Mouse (Mus musculus) skeletal muscle tissue, adult 2 months (tissue): ENCODE data around the gene Cdkal1.
A peak's percentile ranks its signal among the peaks of the same experiment; 100 is the strongest.

ENCODE experiments used
- DNase-seq: peaks from one replicate; pipeline ENCODE4 v3.0.0-alpha.2; 2012; ENCODE audit warnings: low read depth, low spot score

Cdkal1 gene

GRCm38 (mm10) chr13:29810780-29811179 lies 44.7 kb downstream of the Cdkal1 start:
- no peak for DNase-seq

- no peak for DNase-seq
Observed at GRCm38 (mm10) chr13:29808383-29808782, 47.1 kb downstream of the Cdkal1 start.

- DNase-seq: no peak
Observed at GRCm38 (mm10) chr13:29807930-29808329, 47.5 kb downstream of the Cdkal1 start.

- no peak for DNase-seq
Observed at GRCm38 (mm10) chr13:29806871-29807270, 48.6 kb downstream of the Cdkal1 start.

GRCm38 (mm10) chr13:29805296-29805695 lies 50.2 kb downstream of the Cdkal1 start:
- no peak for DNase-seq

GRCm38 (mm10) chr13:29804034-29804433 lies 51.4 kb downstream of the Cdkal1 start:
- no peak for DNase-seq

GRCm38 (mm10) chr13:29802699-29803098 lies 52.8 kb downstream of the Cdkal1 start:
- DNase-seq: no peak

- DNase-seq: no peak
Observed at GRCm38 (mm10) chr13:29800078-29800477, 55.4 kb downstream of the Cdkal1 start.

- no peak for DNase-seq
Observed at GRCm38 (mm10) chr13:29792112-29792511, 63.4 kb downstream of the Cdkal1 start.

GRCm38 (mm10) chr13:29791439-29791838 lies 64.0 kb downstream of the Cdkal1 start:
- no peak for DNase-seq

- no peak for DNase-seq
Observed at GRCm38 (mm10) chr13:29786984-29787383, 68.5 kb downstream of the Cdkal1 start.

GRCm38 (mm10) chr13:29784894-29785293 lies 70.6 kb downstream of the Cdkal1 start:
- no peak for DNase-seq

GRCm38 (mm10) chr13:29781332-29781731 lies 74.1 kb downstream of the Cdkal1 start:
- DNase-seq: no peak

GRCm38 (mm10) chr13:29780713-29781112 lies 74.8 kb downstream of the Cdkal1 start:
- peak; percentile 7 for DNase-seq

GRCm38 (mm10) chr13:29779519-29779918 lies 76.0 kb downstream of the Cdkal1 start:
- DNase-seq: no peak

- DNase-seq: no peak
Observed at GRCm38 (mm10) chr13:29779116-29779515, 76.4 kb downstream of the Cdkal1 start.

- no peak for DNase-seq
Observed at GRCm38 (mm10) chr13:29778124-29778523, 77.3 kb downstream of the Cdkal1 start.

GRCm38 (mm10) chr13:29777225-29777624 lies 78.2 kb downstream of the Cdkal1 start:
- no peak for DNase-seq

GRCm38 (mm10) chr13:29775603-29776230 lies 79.8 kb downstream of the Cdkal1 start:
- DNase-seq: no peak

GRCm38 (mm10) chr13:29773563-29773962 lies 81.9 kb downstream of the Cdkal1 start:
- DNase-seq: no peak

GRCm38 (mm10) chr13:29772970-29773369 lies 82.5 kb downstream of the Cdkal1 start:
- no peak for DNase-seq

GRCm38 (mm10) chr13:29769647-29770436 lies 85.6 kb downstream of the Cdkal1 start:
- peak; percentile 17 for DNase-seq

GRCm38 (mm10) chr13:29768104-29768503 lies 87.4 kb downstream of the Cdkal1 start:
- no peak for DNase-seq
